Mouse (Mus musculus) MEL-GATA-1-ER (cell line): ENCODE results near the gene Mgat5b.

Experiments used
- DNase-seq: peaks from one replicate; pipeline ENCODE4 v3.0.0-alpha.2; 2012; ENCODE audit warnings: low read depth; ENCODE audit errors: extremely low read depth

The Mgat5b gene

GRCm38 (mm10) chr11:116917361-116917760 is 1.3 kb upstream of the Mgat5b start:
- DNase-seq = no peak

DNA sequence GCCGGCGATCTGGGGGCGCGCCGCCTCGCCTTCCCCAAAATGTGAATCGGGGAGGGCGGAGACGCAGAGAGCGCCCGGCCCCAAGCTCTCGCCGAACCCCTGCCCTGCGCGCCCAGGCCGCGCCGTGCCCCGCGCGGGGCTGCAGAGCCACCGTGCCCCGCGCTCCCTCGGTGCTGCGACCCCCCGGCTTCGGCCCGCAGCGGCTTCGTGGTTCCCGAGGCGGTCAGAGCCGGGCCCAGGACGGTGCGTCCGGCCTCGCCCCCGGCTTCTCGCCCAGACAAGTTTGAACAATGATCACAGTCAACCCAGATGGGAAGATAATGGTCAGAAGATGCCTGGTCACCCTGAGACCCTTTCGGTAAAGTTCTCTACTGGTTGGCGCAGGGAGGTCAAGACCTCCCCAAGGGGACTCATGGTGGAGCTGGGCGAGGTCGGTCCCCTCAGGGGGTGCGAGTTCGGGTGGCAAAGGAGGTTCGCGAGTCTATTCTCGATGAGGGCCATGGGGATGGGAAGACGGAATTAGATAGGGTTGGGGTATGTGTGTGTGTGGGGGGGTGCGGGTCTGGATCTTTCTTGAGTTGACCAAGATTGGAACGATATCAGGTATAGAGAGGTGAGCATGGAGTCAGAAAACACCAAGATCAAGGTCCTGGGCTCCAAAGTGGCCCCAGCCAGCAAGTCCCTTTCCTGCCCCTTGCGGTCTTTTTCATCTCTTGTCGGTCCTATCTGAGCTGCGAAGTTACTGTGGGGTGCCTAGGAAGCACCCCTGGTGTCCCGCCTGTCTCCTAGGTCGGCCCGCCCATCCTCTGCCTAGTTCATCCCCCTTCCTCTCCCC is 740 bp downstream of the Mgat5b start:
- DNase-seq = no peak

DNA sequence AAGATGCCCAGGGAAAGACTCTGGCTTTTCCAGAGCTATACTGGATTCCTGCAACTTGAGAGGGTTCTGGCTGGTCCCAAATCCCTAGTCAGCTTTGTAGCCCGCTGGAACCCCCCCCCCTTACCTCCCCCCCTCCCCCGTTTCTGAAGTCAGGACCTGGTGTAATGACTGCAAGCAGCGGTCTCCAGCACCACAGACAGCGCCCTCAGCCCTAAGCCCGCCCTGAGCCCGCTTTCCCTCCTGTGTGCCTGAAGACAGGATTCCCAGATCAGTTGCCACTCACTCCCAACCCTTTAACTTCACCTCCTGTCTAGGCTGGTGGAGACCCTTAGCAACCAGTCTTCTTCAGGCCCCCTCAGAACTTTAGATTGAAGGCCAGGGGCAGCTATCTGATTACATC is 2.1 kb downstream of the Mgat5b start:
- DNase-seq = no peak

- no peak for DNase-seq
Observed at GRCm38 (mm10) chr11:116922058-116922457, 3.4 kb downstream of the Mgat5b start.

- DNase-seq = no peak
Observed at GRCm38 (mm10) chr11:116928031-116928430, 9.4 kb downstream of the Mgat5b start.

GRCm38 (mm10) chr11:116934862-116935261 is 16.2 kb downstream of the Mgat5b start:
- no peak for DNase-seq

DNA sequence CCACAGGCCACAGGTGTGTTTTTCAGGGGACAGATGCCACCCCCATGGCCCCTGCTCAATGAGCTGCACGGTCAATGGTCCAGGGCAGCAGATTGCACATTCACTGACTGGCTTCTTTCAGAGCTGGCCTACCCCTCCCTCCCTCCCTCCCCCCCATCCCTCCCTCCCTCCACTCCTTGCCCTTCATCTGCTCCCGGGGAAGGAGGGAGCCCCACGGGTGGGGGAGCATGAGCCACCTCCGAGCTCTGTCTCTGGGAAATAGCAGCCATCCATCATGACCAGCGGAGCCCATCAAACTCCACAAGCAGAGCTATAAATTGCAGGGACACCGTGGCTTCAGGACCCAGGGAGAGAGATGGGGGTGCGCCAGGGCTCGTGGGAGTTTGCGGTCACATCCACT is 16.7 kb downstream of the Mgat5b start:
- no peak for DNase-seq

DNA sequence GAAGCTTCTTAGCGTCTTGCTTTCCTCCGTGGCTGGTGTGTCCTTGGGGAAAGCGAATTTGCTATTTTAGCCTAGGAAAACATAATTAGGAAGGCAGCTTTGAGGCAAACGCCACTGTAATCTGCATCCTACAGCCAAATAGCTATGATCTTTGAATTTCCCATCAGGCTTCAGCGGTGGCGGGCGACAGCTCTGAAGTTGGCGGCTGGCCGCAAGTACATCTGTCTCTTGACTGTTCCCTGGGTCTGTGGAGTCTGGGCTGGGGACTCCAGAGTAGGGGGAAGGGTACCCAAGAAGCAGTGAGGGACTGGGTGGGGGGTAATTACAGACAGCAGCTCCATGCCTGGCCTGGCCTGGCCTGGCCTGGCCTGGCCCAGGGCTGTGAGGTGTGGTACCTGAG is 17.3 kb downstream of the Mgat5b start:
- DNase-seq = no peak

DNA sequence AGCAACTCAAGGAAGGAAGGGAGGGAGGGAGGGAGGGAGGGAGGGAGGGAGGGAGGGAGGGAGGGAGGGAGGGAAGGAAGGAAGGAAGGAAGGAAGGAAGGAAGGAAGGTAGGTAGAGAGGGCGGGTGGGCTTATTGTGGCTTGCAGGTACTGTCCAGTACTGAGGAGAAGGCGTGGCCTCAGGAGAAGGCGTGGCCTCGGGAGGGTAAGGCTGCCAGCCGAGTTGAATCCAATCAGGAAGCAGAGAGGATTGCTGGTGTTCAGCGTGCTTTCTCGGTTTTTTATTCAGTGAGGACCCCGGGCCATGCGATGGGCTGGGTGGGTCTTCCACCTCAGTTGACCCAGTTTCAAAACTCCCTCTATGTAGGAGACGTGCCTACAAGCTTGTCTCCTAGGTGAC is 18.5 kb downstream of the Mgat5b start:
- no peak for DNase-seq

- DNase-seq = no peak
Observed at GRCm38 (mm10) chr11:116940088-116940855, 21.6 kb downstream of the Mgat5b start.

GRCm38 (mm10) chr11:116944346-116944745 is 25.7 kb downstream of the Mgat5b start:
- DNase-seq = peak; percentile 52

DNA sequence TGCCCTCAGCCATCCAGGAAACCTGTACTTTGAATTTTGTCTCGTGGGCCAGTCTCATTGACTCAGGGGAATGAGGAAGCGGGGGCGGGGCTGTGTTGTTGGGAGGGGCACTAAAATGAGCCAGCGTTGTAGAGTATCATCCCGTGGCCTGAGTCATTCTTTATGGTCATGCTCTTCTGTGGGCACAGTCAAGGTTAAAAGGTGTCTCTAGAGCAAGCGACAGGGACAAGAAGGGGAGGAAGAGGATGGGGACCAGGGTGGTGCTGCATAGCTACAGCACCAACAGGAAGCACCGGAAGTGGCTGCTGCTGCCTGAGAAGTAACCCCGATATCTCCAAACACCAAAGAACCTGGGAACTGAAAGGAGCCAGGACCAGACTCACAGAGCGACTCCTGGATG is 31.2 kb downstream of the Mgat5b start:
- DNase-seq = peak; percentile 34

DNA sequence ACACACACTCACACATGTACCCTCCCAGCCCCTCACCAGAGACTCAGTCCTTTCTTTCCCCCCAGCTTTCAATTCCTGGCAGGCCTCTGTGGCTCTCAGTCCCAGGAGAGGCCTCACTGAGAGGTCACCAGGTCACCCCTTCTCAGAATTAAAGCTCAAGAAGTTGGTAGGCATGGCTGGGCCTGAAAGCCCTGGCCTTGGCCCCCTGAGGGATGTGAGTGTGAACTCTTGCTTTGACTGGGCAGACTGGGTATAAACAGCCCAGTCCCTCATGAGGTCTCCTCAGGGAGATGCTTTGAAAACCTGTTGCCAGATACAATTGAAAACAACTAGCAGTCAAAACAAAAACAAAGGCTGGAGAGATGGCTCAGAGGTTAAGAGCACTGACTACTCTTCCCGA is 32.8 kb downstream of the Mgat5b start:
- DNase-seq = no peak

DNA sequence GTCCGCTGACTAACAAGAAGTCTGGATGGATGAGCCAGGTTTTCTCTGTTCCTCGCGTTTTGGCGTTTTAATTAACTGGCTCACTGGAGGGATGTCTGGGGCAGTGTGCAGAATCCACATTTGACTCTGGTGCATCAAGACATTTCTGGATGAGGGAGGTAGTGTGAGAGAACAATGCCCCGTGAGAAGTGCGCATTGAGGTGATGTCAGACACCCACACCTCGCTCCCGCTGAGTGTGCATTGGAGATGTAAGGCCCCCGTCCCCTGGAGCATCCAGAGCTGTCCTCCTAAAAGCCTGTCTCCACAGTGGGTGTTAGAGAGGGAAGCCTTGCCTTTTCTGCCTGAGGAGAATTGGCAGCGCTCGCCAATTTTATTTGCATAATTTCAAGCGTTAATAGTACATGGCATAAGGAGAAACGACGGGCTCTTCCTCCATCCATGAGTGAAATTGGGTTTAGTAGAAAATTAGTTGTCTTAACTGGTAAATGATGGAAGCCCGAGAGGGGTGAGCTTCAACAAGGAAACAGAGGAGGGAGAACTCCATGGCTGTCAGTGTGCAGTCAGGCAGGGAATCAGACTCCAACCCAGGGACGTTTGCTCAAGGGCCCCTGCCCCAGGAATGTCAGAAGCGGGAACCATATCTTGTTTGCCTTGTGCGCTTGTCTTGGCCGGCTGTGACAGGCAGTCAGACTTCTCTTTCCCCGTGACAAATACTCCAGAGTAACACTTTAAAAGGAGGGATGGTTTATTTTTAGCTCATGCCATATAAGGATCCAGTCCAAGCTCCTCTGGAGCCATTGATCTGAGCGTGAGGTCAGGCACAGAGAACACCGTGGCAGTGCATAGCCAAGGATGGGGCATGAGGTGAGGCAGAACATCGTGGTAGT is 35.8 kb downstream of the Mgat5b start:
- DNase-seq = no peak

DNA sequence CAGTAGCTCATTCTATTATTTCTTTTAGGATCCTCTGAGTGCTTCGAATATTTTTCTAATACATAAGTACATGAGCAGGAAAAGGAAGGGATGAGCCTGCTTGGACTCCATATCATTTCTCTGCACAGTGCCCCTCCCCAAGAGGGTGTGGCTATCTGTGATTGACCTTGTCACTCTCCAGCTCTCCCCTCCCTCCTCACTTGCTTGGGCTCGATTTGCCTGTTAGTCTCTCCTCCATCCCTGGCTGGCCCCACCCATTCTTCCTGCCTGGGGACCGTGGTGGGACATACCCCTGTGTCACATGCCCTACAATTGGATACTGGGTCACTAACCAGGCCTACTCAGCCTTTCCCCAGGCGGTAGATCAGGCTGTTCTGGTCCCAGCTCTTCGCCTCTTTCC is 39.9 kb downstream of the Mgat5b start:
- DNase-seq = no peak

DNA sequence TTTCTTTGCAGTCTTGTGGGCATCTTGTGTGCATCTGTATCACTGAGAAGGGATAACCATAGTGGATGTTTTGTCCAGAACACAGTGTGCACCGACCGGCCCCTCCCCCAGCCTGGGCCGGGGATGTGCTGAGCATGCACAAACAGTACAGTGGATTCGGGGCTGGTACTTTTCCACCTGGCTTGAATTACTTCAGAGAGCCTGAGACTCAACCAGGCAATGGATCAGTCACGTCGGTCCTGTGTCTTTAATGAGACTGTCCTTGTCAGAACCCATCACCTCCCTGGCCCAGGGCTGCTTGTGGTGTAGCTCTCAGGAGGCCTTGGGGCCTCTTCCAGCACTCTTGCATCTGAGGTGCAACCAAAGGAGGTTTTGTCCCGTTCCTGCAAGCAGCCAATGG is 46.4 kb downstream of the Mgat5b start:
- DNase-seq = no peak

DNA sequence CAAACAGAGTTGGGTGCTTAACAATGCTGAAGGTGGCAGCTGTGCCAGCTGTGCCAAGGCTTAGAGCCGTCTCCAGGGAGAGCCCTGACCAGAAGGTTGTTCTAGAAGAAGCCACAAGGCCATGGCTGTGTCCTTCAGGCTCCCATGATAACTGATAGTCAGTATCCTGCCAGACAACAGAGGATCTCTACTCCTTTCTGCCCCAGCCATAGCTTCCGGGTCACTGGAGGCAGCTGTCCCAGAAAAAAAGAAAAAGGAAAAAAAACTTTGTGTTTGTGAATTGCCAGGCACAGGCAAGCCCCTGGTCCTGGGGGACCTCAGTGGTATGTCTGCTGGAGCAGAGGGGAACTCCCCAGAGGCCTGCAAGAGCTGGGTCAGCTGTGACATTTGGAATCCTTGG is 47.3 kb downstream of the Mgat5b start:
- no peak for DNase-seq

- no peak for DNase-seq
Observed at GRCm38 (mm10) chr11:116968586-116968985, 49.9 kb downstream of the Mgat5b start.

GRCm38 (mm10) chr11:116969498-116969897 is 50.8 kb downstream of the Mgat5b start:
- no peak for DNase-seq

- no peak for DNase-seq
Observed at GRCm38 (mm10) chr11:116970847-116971246, 52.2 kb downstream of the Mgat5b start.

- no peak for DNase-seq
Observed at GRCm38 (mm10) chr11:116972828-116973227, 54.2 kb downstream of the Mgat5b start.

- DNase-seq = no peak
Observed at GRCm38 (mm10) chr11:116973508-116973907, 54.8 kb downstream of the Mgat5b start.
